In the genomic region with DNA sequence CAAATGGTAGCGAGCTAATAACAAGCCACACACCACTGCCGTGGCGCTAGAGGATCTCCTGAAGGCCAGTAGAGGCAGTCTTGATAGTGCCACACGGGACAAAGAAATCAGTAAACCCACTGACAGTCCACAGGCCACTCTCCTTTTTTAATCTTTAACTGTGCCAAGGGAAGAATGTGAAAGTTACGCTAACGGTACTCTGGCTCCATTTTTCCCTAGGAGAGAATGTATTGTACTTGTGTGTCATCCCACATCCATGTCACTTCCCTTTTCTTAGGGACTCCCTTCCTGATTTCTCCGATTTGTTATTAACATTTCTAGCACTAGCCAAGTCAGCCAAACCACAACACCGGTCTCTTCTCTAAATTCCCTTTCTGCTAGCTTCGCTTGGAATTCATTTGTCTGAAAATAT, we compare ENCODE assay signal across 8 mouse cellular contexts. TPM values are rescaled to one million over a fixed set of nuclear protein-coding genes. Genes with fewer than 3 reads are reported as not detected.
A peak's percentile ranks its signal among the peaks of the same experiment; 100 is the strongest.
DNase-seq lines count a peak whose midpoint lies in the region; ATAC-seq and TF ChIP-seq lines count a peak whose summit lies in the region.

No protein-coding gene starts in this region.

- peak overlapping the region; percentile 84 for H3K4me3 ChIP-seq in heart, adult 2 months
- H3K4me3 ChIP-seq in lung, embryonic 16.5 days (ENCODE audit: low read length): peak overlapping the region; percentile 79

- peak overlapping the region; percentile 78 for H3K4me2 ChIP-seq in lung, embryonic 16.5 days (ENCODE audit: low read depth, low read length)

- intact Hi-C loops in heart, adult 2 months (cut with DNase I): loop anchor here (2.0 to 10.0 kb wide), 3 partner anchors 49 to 171 kb away; a partner anchor contains a TSS

- peaks cover 2% of the 10 kb centered on the region for H3K4me1 ChIP-seq in heart, adult 2 months (ENCODE audit: control insufficient read depth, insufficient read depth, low read length)
- H3K4me1 ChIP-seq in lung, embryonic 16.5 days (replicated peaks; ENCODE audit: control insufficient read depth, insufficient read depth, low read length): peaks cover 8% of the 10 kb centered on the region; the same call in 1 of the 2 replicates

- WGBS in heart, adult 2 months: 3% methylated on average over 9 of the region's 9 CpGs
- WGBS in lung, embryonic 16.5 days: 24% methylated on average over 9 of the region's 9 CpGs

- H3K9ac ChIP-seq in heart, adult 2 months (ENCODE audit: low read depth, low read length): peak overlapping the region; percentile 58
- H3K9ac ChIP-seq in lung, embryonic 16.5 days (ENCODE audit: low read length): peak overlapping the region; percentile 77

- peak overlapping the region; percentile 97 for H3K27ac ChIP-seq in heart, adult 2 months
- peak overlapping the region; percentile 90 for H3K27ac ChIP-seq in lung, embryonic 16.5 days (ENCODE audit: low read length)

- no peak for ATAC-seq in lung, embryonic 16.5 days (ENCODE audit: low read depth)

- H3K79me2 ChIP-seq in heart, adult 2 months (replicated peaks; ENCODE audit: control insufficient read depth, insufficient read depth, low read length): no peaks in the 10 kb centered on the region

- H3K27me3 ChIP-seq in heart, adult 2 months (ENCODE audit: control insufficient read depth, insufficient read depth, low read length): no peaks in the 10 kb centered on the region
- no peaks in the 10 kb centered on the region for H3K27me3 ChIP-seq in lung, embryonic 16.5 days (ENCODE audit: control insufficient read depth, insufficient read depth, low read depth, low read length)
- H3K27me3 ChIP-seq in splenic B cell, adult 2 months (ENCODE audit: control insufficient read depth, insufficient read depth, low read length, poor library complexity, severe bottlenecking): no peaks in the 10 kb centered on the region

- peak; percentile 32 for DNase-seq in adrenal gland, adult 2 months
- DNase-seq in adrenal gland, postnatal 25 days: no peak
- peak; percentile 41 to 56 for DNase-seq in heart, adult 2 months
- peak; percentile 36 to 45 for DNase-seq in kidney, adult 8-10 months
- DNase-seq in splenic B cell, adult 2 months (ENCODE audit: low read depth, low spot score): peak; percentile 19
- DNase-seq in thymus, postnatal 4 days: no peak
- no peak for DNase-seq in testis, postnatal 10 days (ENCODE audit: low spot score)

- peaks cover 13% of the 10 kb centered on the region; the same call in 1 of the 2 replicates for H3K36me3 ChIP-seq in heart, adult 2 months (ENCODE audit: control insufficient read depth, insufficient read depth, low read length)
- no peaks in the 10 kb centered on the region for H3K36me3 ChIP-seq in lung, embryonic 16.5 days (ENCODE audit: control insufficient read depth, insufficient read depth, low read length)
- no peaks in the 10 kb centered on the region for H3K36me3 ChIP-seq in splenic B cell, adult 2 months (ENCODE audit: control insufficient read depth, insufficient read depth, low read length, poor library complexity, severe bottlenecking)

- TF ChIP-seq EP300 in heart, adult 2 months (IDR thresholded peaks at IDR 0.05; ENCODE audit: insufficient read depth, low read depth, low read length): 0 out of 2 replicates have a peak, but pooled peaks have one; percentile 14

- peak; percentile 50 for TF ChIP-seq CTCF in heart, adult 2 months (IDR thresholded peaks at IDR 0.05)

- no peaks in the 10 kb centered on the region for H3K9me3 ChIP-seq in lung, embryonic 16.5 days (ENCODE audit: control insufficient read depth, low read length)

- peak; percentile 45; the same call in 1 of the 2 replicates for TF ChIP-seq POLR2A in heart, adult 2 months (IDR thresholded peaks at IDR 0.05; ENCODE audit: insufficient read depth, low read depth, low read length)

RNA-seq across cellular contexts. Expression of a gene that starts 1.5 kb away (rescaled TPM):
- 100 to 1,000 TPM in 1 of 2 experiments, 10 to 100 TPM in 1; 36.0 to 107 TPM for total RNA-seq in adrenal gland, adult 2 months (2021)
- 38.6 and 67.5 TPM in 2 replicates for polyA plus RNA-seq in adrenal gland, adult 2 months (2012; rRNA removed)
- 64.5 and 70.8 TPM in 2 replicates for total RNA-seq in adrenal gland, postnatal 25 days (2021)
- 100 to 1,000 TPM; 609 to 668 TPM for total RNA-seq in heart, adult 2 months (2021)
- 508 and 956 TPM in 2 replicates for polyA plus RNA-seq in heart, adult 2 months (2012; rRNA removed)
- 28.3 and 33.4 TPM in 2 replicates for polyA plus RNA-seq in lung, embryonic 16.5 days (2015; fragmentation: Nextera tagmentation; extraction: Ambion mirVana)

Comparison
In these comparisons a context has a peak if more than half of its experiments do, and no peak if none do; other contexts are left out.
1. DNase-seq: peak in adrenal gland, adult 2 months (single experiment), heart, adult 2 months (2 of 2), kidney, adult 8-10 months (2 of 2) and splenic B cell, adult 2 months (single experiment); none in adrenal gland, postnatal 25 days (single experiment), thymus, postnatal 4 days (single experiment) and testis, postnatal 10 days (single experiment).